ENCODE assay signal across 7 mouse cellular contexts in genomic region chr6:39592401-39593214, GRCm38 (mm10). TPM values are rescaled to one million over a fixed set of nuclear protein-coding genes. Genes with fewer than 3 reads are reported as not detected.
DNase-seq lines count a peak whose midpoint lies in the region; ATAC-seq lines count a peak whose summit lies in the region.

Gene Ndufb2 (plus strand): TSS chr6:39592574.

- H3K27ac ChIP-seq in embryonic facial prominence, embryonic 12.5 days, result peak within 1 kb of the TSS; percentile 88
- H3K27ac ChIP-seq in limb, embryonic 11.5 days (replicated peaks; ENCODE audit: low read depth, low read length), result no peak within 1 kb of the TSS; the same call in 1 of the 2 replicates
- peak within 1 kb of the TSS; percentile 95 for H3K27ac ChIP-seq in midbrain, embryonic 14.5 days (replicated peaks; ENCODE audit: low read depth, low read length)

- WGBS in embryonic facial prominence, embryonic 12.5 days, result under 1% methylated on average over 56 of the region's 56 CpGs
- WGBS in limb, embryonic 11.5 days, result under 1% methylated on average over 56 of the region's 56 CpGs
- under 1% methylated on average over 56 of the region's 56 CpGs for WGBS in midbrain, embryonic 14.5 days

- peak within 1 kb of the TSS; percentile 60 for H3K4me2 ChIP-seq in embryonic facial prominence, embryonic 12.5 days (replicated peaks)
- H3K4me2 ChIP-seq in limb, embryonic 11.5 days (ENCODE audit: low read depth, severe bottlenecking), result peak within 1 kb of the TSS; percentile 84
- peak within 1 kb of the TSS; percentile 71 for H3K4me2 ChIP-seq in midbrain, embryonic 14.5 days (ENCODE audit: low read length)

- ATAC-seq in embryonic facial prominence, embryonic 12.5 days (ENCODE audit: insufficient number of reproducible peaks, insufficient read depth, low FRiP score, low TSS enrichment), result peak; percentile 96
- ATAC-seq in limb, embryonic 11.5 days (ENCODE audit: insufficient number of reproducible peaks, low FRiP score, low TSS enrichment, low read depth), result peak; percentile 98
- peak; percentile 98 for ATAC-seq in midbrain, embryonic 14.5 days (ENCODE audit: low FRiP score, low TSS enrichment)

- no peaks in the 10 kb centered on the region for H3K27me3 ChIP-seq in embryonic facial prominence, embryonic 12.5 days
- no peaks in the 10 kb centered on the region for H3K27me3 ChIP-seq in limb, embryonic 11.5 days (ENCODE audit: control insufficient read depth, insufficient read depth, low read length)
- no peaks in the 10 kb centered on the region for H3K27me3 ChIP-seq in midbrain, embryonic 14.5 days (ENCODE audit: control insufficient read depth, insufficient read depth, low read length)

- H3K36me3 ChIP-seq in embryonic facial prominence, embryonic 12.5 days, result peaks cover 20% of the 10 kb centered on the region
- peaks cover 5% of the 10 kb centered on the region; the same call in 1 of the 2 replicates for H3K36me3 ChIP-seq in limb, embryonic 11.5 days (ENCODE audit: control insufficient read depth, insufficient read depth, low read length)
- H3K36me3 ChIP-seq in midbrain, embryonic 14.5 days (ENCODE audit: control insufficient read depth, insufficient read depth, low read length), result peaks cover 28% of the 10 kb centered on the region

- peak; percentile 94 for DNase-seq in adrenal gland, postnatal 25 days
- peak; percentile 100 for DNase-seq in heart, adult 11 months
- DNase-seq in kidney, adult 18-20 months, result peak; percentile 98
- peak; percentile 99 for DNase-seq in limb, embryonic 11.5 days (ENCODE audit: low spot score)
- peak; percentile 98 for DNase-seq in midbrain, embryonic 14.5 days
- peak; percentile 86 to 93 for DNase-seq in spleen, adult 18-20 months

- peak within 1 kb of the TSS; percentile 69 for H3K9ac ChIP-seq in embryonic facial prominence, embryonic 12.5 days
- peak within 1 kb of the TSS; percentile 77 for H3K9ac ChIP-seq in limb, embryonic 11.5 days (ENCODE audit: low read length)
- H3K9ac ChIP-seq in midbrain, embryonic 14.5 days (replicated peaks; ENCODE audit: low read length), result peak within 1 kb of the TSS; percentile 77

- H3K9me3 ChIP-seq in embryonic facial prominence, embryonic 12.5 days, result no peaks in the 10 kb centered on the region
- H3K9me3 ChIP-seq in limb, embryonic 11.5 days (ENCODE audit: control insufficient read depth, low read length), result no peaks in the 10 kb centered on the region
- H3K9me3 ChIP-seq in midbrain, embryonic 14.5 days (ENCODE audit: control insufficient read depth, low read length), result no peaks in the 10 kb centered on the region

- peak within 1 kb of the TSS; percentile 77 for H3K4me3 ChIP-seq in embryonic facial prominence, embryonic 12.5 days
- H3K4me3 ChIP-seq in limb, embryonic 11.5 days (ENCODE audit: low read depth, low read length), result peak within 1 kb of the TSS; percentile 81
- H3K4me3 ChIP-seq in midbrain, embryonic 14.5 days (replicated peaks; ENCODE audit: low read depth, low read length), result peak within 1 kb of the TSS; percentile 78

- H3K4me1 ChIP-seq in embryonic facial prominence, embryonic 12.5 days, result peaks cover 4% of the 10 kb centered on the region; the same call in 1 of the 2 replicates
- no peaks in the 10 kb centered on the region for H3K4me1 ChIP-seq in limb, embryonic 11.5 days (ENCODE audit: control insufficient read depth, insufficient read depth, low read length)
- H3K4me1 ChIP-seq in midbrain, embryonic 14.5 days (ENCODE audit: control insufficient read depth, insufficient read depth, low read length), result peaks cover 5% of the 10 kb centered on the region; the same call in 1 of the 2 replicates

RNA-seq across cellular contexts. Expression of gene Ndufb2, which starts in this region (rescaled TPM):
- 167 and 208 TPM in 2 replicates for total RNA-seq in adrenal gland, postnatal 25 days (2021)
- polyA plus RNA-seq in embryonic facial prominence, embryonic 12.5 days (2016; fragmentation: Nextera tagmentation; extraction: Ambion mirVana), result 299 and 324 TPM in 2 replicates
- polyA plus RNA-seq in limb, embryonic 11.5 days (2014; fragmentation: Nextera tagmentation; extraction: Ambion mirVana), result 265 and 280 TPM in 2 replicates
- 404 and 530 TPM in 2 replicates for polyA plus RNA-seq in midbrain, embryonic 14.5 days (2014; fragmentation: Nextera tagmentation; extraction: Ambion mirVana)
